Mouse (Mus musculus): ENCODE measurements around the gene Efnb3.
A peak's percentile ranks its signal among the peaks of the same experiment; 100 is the strongest.

The Efnb3 gene

DNA sequence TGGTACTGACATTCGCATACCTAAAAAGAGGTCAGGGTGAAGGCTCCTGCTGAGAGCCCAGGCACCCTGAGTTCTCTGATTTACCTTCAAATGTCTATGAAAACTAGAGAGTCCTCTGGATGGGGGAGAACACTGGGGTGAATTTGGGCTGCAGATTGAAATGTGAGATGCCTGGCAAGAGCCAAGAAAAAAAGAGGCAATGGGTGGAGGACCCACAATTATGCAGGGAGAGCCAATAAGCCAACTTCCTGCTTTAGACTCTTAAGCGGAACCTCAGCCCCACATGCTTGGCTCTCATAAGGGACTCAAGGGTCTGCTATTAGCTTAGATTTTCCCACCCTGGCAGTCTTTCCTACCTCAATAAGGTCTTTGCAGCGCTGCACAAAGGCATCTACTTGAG lies 43.3 kb downstream of the Efnb3 start:
- peak in 1 of 2 experiments; percentile 18 for DNase-seq (ENCODE audit: low read depth in 1 of 2, low spot score in 2 of 2)

DNA sequence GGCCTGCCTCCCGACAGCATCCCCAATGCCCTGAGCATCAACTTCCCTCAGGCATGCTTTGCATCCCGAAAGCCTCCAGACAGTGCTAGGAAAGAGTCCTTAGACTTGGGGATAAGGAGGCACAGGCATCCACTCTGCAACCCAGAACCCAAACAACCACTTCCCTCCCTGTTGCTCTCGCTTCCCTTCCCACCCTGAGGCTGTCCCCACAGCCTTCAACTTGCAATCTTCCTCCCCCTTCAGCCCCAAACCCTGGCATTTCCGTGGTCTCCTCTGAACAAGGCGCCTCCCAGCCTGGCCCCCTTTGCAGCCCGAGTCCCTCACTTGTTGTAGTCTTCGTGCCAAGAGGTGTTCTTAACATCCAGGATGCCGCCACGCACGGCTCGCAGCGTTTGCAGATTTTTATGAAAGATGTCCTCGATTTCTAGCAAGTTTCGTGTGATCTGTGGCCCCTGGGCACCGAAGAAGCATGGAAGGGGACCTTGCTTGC lies 43.8 kb downstream of the Efnb3 start:
- no peak for DNase-seq (ENCODE audit: low read depth in 1 of 2, low spot score in 2 of 2)

DNA sequence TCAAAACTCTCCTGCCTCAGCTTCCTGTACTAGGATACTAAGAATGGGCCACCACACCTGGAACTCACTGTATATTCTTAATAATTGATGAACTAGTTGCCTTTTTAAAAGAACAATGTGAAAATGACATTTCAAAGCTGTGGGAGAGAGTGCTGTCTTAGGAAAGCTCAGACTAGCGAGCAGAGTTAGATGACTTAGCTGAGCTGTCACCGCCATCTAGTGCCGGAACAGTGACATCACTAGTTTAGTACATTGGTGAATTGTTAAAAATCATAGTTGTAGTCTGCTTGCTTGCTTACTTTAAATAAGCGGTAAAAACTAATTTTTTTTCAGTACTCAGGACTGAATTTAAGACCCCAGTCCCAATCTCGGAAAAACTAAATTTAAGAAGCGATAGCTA lies 46.2 kb downstream of the Efnb3 start:
- no peak for DNase-seq (ENCODE audit: low read depth in 1 of 2, low spot score in 2 of 2)

DNA sequence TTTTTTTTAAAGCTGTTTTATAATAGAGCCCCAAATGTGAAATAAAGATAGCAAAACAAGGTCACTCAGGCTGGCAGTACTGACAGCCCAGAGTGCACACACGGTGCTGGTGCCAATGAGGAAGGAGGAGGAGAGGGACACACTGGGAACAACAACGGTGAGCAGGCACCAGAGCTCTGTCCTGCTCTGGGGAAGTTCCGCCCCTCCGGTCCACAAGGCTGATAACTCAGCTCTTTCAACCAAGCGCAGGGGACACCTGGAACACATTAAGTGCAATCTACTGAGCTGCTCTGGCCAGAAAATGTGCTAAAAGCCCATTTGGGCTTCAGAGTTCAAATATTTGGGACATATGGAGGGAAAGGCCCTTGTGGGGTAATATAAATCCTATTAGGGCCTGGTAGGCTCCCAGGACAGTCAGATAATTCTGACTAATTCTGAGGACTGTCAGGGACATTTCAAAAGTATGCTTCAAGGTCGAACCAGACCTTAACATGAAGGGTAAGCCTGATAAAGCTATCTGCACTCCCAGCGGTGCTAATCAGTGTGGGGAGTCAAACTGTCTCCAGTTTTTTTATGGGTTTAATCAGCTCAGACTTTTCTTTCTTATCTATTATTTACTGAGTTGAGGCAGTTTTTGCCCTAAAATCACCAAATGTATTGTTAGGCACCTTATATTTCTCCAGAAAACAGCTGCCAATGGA lies 49.1 kb downstream of the Efnb3 start:
- DNase-seq (ENCODE audit: low read depth in 1 of 2, low spot score in 2 of 2), result no peak

Data from monocyte, adult 2 months (primary cell).